Mouse (Mus musculus) limb, embryonic 12.5 days (tissue): ENCODE measurements around the gene Rpia. TPM values are rescaled to one million over a fixed set of nuclear protein-coding genes. Genes with fewer than 3 reads are reported as not detected.

ENCODE experiments used
- ATAC-seq: fragments of 200-750 bp; cut with Nextera tagmentation; 2 replicates; pipeline ENCODE4 v1.8.0; 2017; ENCODE audit warnings: low read depth, moderate TSS enrichment; ENCODE audit not compliant: insufficient number of reproducible peaks, insufficient read depth, low FRiP score, low TSS enrichment
- H3K27ac ChIP-seq: fragments of 300-500 bp; sonication (generic); 2 replicates; pipeline ENCODE4 v1.5.1; 2016; ENCODE audit warnings: mild to moderate bottlenecking, moderate library complexity
- H3K27me3 ChIP-seq: fragments of 300-500 bp; sonication (generic); 2 replicates; pipeline ENCODE4 v1.6.1; 2016; ENCODE audit warnings: mild to moderate bottlenecking, moderate library complexity
- H3K36me3 ChIP-seq: fragments of 300-500 bp; sonication (generic); 2 replicates; pipeline ENCODE4 v1.6.1; 2016; ENCODE audit warnings: mild to moderate bottlenecking, moderate library complexity
- H3K4me1 ChIP-seq: fragments of 300-500 bp; sonication (generic); replicated peaks from 2 replicates; pipeline ENCODE4 v1.6.1; 2016
- H3K4me2 ChIP-seq: fragments of 300-500 bp; sonication (generic); 2 replicates; pipeline ENCODE4 v1.6.1; 2016; ENCODE audit warnings: mild to moderate bottlenecking, moderate library complexity
- H3K4me3 ChIP-seq: fragments of 300-500 bp; sonication (generic); replicated peaks from 2 replicates; pipeline ENCODE4 v1.5.1; 2016; ENCODE audit warnings: mild to moderate bottlenecking
- H3K9ac ChIP-seq: fragments of 300-500 bp; sonication (generic); replicated peaks from 2 replicates; pipeline ENCODE4 v1.6.1; 2016; ENCODE audit warnings: mild to moderate bottlenecking, moderate library complexity
- H3K9me3 ChIP-seq: fragments of 300-500 bp; sonication (generic); 2 replicates; pipeline ENCODE4 v1.6.1; 2016; ENCODE audit warnings: mild to moderate bottlenecking, moderate library complexity
- WGBS: fragments of 180-500 bp; shearing (Covaris S2); methylation state at CpG from one replicate; pipeline ENCODE4 v1.1.7; 2016; 5-methylcytosine and 5-hydroxymethylcytosine counted together
- polyA plus RNA-seq: library from polyadenylated mRNA; unstranded; fragments of >200 nt; fragmentation: Nextera tagmentation; extraction: Ambion mirVana; gene quantifications from 2 replicates; pipeline ENCODE4 v1.2.1, GENCODE M21; 2016

Rpia gene
- polyA plus RNA-seq, 1 experiment from 2014 or later = 3.5 TPM

GRCm38 (mm10) chr6:70797581-70798251 lies 5.7 kb upstream of the Rpia start:
- H3K4me1 ChIP-seq = peaks cover 3% of the 10 kb centered on the region; the same call in 1 of the 2 replicates
- no peaks in the 10 kb centered on the region; the same call in 1 of the 2 replicates for H3K27me3 ChIP-seq
- no peak overlapping the region for H3K4me2 ChIP-seq
- no peak overlapping the region for H3K9ac ChIP-seq
- 18% methylated on average over 9 of the region's 9 CpGs for WGBS
- ATAC-seq = peak; percentile 72
- H3K9me3 ChIP-seq = no peaks in the 10 kb centered on the region
- no peaks in the 10 kb centered on the region for H3K36me3 ChIP-seq
- H3K27ac ChIP-seq = no peak overlapping the region
- H3K4me3 ChIP-seq = no peak overlapping the region

DNA sequence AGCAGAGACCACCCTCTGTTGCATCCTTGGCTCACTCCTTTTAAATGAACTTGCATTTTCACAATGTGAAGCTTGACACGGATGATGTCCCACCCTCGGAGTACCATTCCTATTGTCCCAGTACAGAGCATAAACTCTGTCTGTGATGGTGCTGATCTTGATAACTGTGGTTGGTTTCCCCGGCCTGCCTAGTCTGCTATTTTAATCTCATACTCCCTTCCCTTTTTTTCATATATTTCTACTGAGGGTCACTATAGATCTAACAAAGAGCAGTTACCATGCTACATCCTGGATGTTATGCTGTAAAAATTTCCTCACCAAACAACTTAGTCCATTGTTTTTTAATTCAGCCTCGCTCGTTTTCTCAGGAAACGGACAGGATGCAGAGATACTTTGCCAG lies 4.9 kb upstream of the Rpia start:
- no peaks in the 10 kb centered on the region for H3K36me3 ChIP-seq
- no peaks in the 10 kb centered on the region for H3K9me3 ChIP-seq
- no peak overlapping the region for H3K4me2 ChIP-seq
- 88% methylated on average over 6 of the region's 6 CpGs for WGBS
- no peak overlapping the region for H3K27ac ChIP-seq
- ATAC-seq = no peak
- no peak overlapping the region for H3K4me3 ChIP-seq
- H3K27me3 ChIP-seq = no peaks in the 10 kb centered on the region; the same call in 1 of the 2 replicates
- peaks cover 5% of the 10 kb centered on the region; the same call in 1 of the 2 replicates for H3K4me1 ChIP-seq
- no peak overlapping the region for H3K9ac ChIP-seq

GRCm38 (mm10) chr6:70792644-70793043 lies 612 bp upstream of the Rpia start:
- Histone ChIP-seq H3K4me3 (peak overlapping the region; percentile 65), H3K36me3 (peaks cover 5% of the 10 kb centered on the region; the same call in 1 of the 2 replicates), H3K9me3 (no peaks in the 10 kb centered on the region), H3K27me3 (no peaks in the 10 kb centered on the region), H3K4me2 (peak overlapping the region; percentile 81), H3K4me1 (peaks cover 20% of the 10 kb centered on the region), H3K9ac (peak overlapping the region; percentile 51), H3K27ac (no peak overlapping the region)
- WGBS = 40% methylated on average over 8 of the region's 8 CpGs
- no peak for ATAC-seq

DNA sequence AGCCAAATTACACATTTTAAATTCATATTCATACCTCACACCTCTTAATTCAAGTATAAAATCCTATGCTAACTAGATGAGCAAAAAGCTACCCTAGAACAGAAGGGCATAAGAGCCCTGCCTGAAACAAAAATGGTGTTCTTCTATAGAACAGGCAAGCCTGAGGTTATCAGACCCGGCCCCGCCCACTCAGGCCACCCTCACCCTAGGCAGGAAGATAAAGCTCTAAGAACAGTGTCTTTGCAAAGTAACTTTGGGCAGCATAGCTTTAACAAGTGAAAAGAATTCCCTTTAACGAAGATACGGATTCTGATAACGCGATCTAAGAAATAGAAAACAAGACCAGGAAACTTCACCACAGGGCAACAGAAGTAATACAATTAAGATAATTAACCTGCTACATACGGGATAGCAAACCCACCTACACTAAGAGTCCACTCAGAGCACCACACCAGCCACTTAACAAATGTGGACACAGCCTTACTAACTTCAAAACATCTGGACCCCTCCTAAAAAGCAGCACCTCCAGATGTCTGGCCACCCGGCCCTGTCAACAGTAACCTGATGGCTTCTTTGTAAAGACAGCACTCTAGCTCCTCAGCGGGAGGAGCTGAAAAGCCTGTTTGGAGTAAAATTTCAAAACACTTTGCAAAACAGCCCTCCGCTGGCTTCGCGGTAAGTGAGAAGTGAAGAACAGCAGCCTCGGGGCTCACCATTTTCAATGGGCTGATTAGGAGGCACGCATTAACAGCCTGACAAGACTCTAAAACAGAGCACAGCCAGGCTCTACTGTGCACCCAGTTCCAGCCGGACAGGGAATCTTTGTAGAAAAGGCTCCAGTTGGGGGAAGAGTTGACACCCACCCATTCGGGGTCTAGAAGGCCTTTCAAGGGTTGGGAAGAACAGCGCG lies 925 bp downstream of the Rpia start:
- Histone ChIP-seq H3K4me2 (peak overlapping the region; percentile 81), H3K9ac (peak overlapping the region; percentile 66), H3K36me3 (peaks cover 5% of the 10 kb centered on the region; the same call in 1 of the 2 replicates), H3K4me1 (peaks cover 22% of the 10 kb centered on the region), H3K9me3 (no peaks in the 10 kb centered on the region), H3K27ac (peak overlapping the region; percentile 85), H3K27me3 (no peaks in the 10 kb centered on the region), H3K4me3 (peak overlapping the region; percentile 65)
- WGBS = 9% methylated on average over 18 of the region's 18 CpGs
- ATAC-seq = peak; percentile 48

- Histone ChIP-seq H3K36me3 (peaks cover 5% of the 10 kb centered on the region; the same call in 1 of the 2 replicates), H3K4me3 (no peak overlapping the region), H3K9me3 (no peaks in the 10 kb centered on the region), H3K4me2 (peak overlapping the region; percentile 81), H3K27me3 (no peaks in the 10 kb centered on the region), H3K9ac (no peak overlapping the region), H3K27ac (no peak overlapping the region), H3K4me1 (peaks cover 26% of the 10 kb centered on the region)
- ATAC-seq = no peak
- 84% methylated on average over 9 of the region's 9 CpGs for WGBS
Measured at GRCm38 (mm10) chr6:70790034-70790650, 1.9 kb downstream of the Rpia start.

DNA sequence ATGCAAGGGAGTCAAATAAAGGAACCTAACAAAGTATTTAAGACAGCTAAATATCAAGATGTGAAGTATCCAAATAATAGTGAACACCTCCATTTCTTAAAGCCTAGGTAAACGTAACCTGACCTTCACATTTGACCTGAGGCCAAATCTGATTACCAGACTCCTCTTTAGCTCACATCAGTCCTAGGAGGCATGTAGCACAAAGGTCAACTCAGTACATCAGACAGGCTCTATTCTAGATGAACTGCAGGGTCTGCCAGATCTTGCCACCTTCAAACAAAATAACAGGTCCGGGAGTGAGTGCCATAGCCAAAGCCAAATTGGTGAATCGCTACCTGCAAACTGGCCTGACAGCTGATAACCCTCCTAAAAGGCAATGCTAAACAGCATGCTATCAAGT lies 2.9 kb downstream of the Rpia start:
- Histone ChIP-seq H3K4me2 (no peak overlapping the region), H3K36me3 (peaks cover 5% of the 10 kb centered on the region; the same call in 1 of the 2 replicates), H3K4me3 (no peak overlapping the region), H3K9ac (no peak overlapping the region), H3K4me1 (peaks cover 26% of the 10 kb centered on the region), H3K9me3 (no peaks in the 10 kb centered on the region), H3K27ac (no peak overlapping the region), H3K27me3 (no peaks in the 10 kb centered on the region)
- ATAC-seq = no peak
- WGBS = 97% methylated on average over 3 of the region's 3 CpGs

DNA sequence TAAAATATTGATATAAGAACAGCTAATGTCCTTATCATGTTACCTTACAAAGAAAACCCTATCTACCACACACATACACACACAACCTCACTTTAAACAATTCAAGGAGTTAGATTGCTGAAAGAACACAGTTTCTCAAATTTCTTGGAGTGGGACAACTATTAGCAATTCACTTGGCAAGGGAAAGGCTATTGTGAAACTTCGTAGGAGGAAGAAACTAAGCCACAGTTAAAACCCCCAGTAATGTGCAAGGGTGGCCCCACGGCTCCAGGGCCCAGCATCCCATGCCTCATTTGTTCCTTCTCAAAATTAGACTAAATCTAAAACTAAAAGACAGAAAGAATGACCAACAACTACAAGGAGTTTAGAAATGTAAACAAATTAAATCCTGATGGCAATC lies 4.5 kb downstream of the Rpia start:
- no peak overlapping the region for H3K4me3 ChIP-seq
- H3K9ac ChIP-seq = no peak overlapping the region
- H3K27ac ChIP-seq = no peak overlapping the region
- H3K4me2 ChIP-seq = no peak overlapping the region
- peaks cover 21% of the 10 kb centered on the region for H3K4me1 ChIP-seq
- no peaks in the 10 kb centered on the region for H3K27me3 ChIP-seq
- H3K9me3 ChIP-seq = no peaks in the 10 kb centered on the region
- WGBS = 75% methylated on average over 2 of the region's 2 CpGs
- peaks cover 12% of the 10 kb centered on the region; the same call in 1 of the 2 replicates for H3K36me3 ChIP-seq
- ATAC-seq = no peak

- no peak overlapping the region for H3K9ac ChIP-seq
- peaks cover 17% of the 10 kb centered on the region for H3K4me1 ChIP-seq
- WGBS = 70% methylated on average over 3 of the region's 3 CpGs
- H3K4me2 ChIP-seq = no peak overlapping the region
- H3K4me3 ChIP-seq = no peak overlapping the region
- H3K36me3 ChIP-seq = peaks cover 12% of the 10 kb centered on the region; the same call in 1 of the 2 replicates
- H3K27me3 ChIP-seq = no peaks in the 10 kb centered on the region
- no peak for ATAC-seq
- H3K9me3 ChIP-seq = no peaks in the 10 kb centered on the region
- H3K27ac ChIP-seq = no peak overlapping the region
Measured at GRCm38 (mm10) chr6:70785852-70786251, 6.2 kb downstream of the Rpia start.

DNA sequence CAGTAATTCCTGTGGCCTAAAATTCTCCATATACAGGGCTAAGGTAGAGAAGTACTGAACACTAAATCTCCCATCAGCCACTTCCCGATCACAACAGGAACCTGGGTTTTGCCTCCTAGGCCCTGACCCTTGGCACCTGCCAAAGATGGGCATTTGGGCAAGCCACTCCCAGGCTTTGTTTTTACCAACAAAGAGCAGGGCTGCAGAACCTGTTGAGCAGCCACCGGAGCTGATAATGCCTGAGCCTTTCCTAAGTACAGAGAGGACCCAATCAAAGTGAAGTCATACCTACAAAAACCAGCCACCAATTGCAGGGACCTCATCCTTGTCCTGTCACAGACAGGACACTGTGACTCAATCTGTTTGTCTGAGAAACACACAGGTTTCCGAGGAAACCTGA lies 7.2 kb downstream of the Rpia start:
- H3K9me3 ChIP-seq = no peaks in the 10 kb centered on the region
- no peak overlapping the region for H3K4me2 ChIP-seq
- no peak overlapping the region for H3K9ac ChIP-seq
- 91% methylated on average over 3 of the region's 3 CpGs for WGBS
- no peak overlapping the region for H3K27ac ChIP-seq
- ATAC-seq = no peak
- no peaks in the 10 kb centered on the region for H3K27me3 ChIP-seq
- H3K4me1 ChIP-seq = peaks cover 7% of the 10 kb centered on the region; the same call in 1 of the 2 replicates
- peaks cover 12% of the 10 kb centered on the region; the same call in 1 of the 2 replicates for H3K36me3 ChIP-seq
- H3K4me3 ChIP-seq = no peak overlapping the region

GRCm38 (mm10) chr6:70781336-70781735 lies 10.7 kb downstream of the Rpia start:
- no peak for ATAC-seq
- Histone ChIP-seq H3K36me3 (peaks cover 7% of the 10 kb centered on the region; the same call in 1 of the 2 replicates), H3K27me3 (no peaks in the 10 kb centered on the region), H3K9me3 (no peaks in the 10 kb centered on the region), H3K9ac (no peak overlapping the region), H3K4me1 (peaks cover 6% of the 10 kb centered on the region; the same call in 1 of the 2 replicates), H3K4me3 (no peak overlapping the region), H3K4me2 (no peak overlapping the region), H3K27ac (no peak overlapping the region)
- WGBS = 91% methylated on average over 2 of the region's 2 CpGs

GRCm38 (mm10) chr6:70774372-70774771 lies 17.7 kb downstream of the Rpia start:
- no peak for ATAC-seq
- H3K27me3 ChIP-seq = no peaks in the 10 kb centered on the region
- no peaks in the 10 kb centered on the region for H3K9me3 ChIP-seq
- no peak overlapping the region for H3K4me2 ChIP-seq
- WGBS = 79% methylated on average over 2 of the region's 2 CpGs
- no peak overlapping the region for H3K27ac ChIP-seq
- H3K36me3 ChIP-seq = peaks cover 45% of the 10 kb centered on the region
- H3K4me3 ChIP-seq = no peak overlapping the region
- no peak overlapping the region for H3K9ac ChIP-seq
- no peaks in the 10 kb centered on the region for H3K4me1 ChIP-seq
